Mouse (Mus musculus) adrenal gland, adult (tissue): ENCODE data around the gene Rasa4.
"Not testable (repeated sequence)": the region's sequence is repeated elsewhere in the genome, so short reads cannot be mapped to it uniquely, and the experiment has no call there.

Experiments used
- DNase-seq, 2 experiments: peaks; one replicate each; pipeline ENCODE4 v3.0.0; 2022 to 2023; ENCODE audit warnings: low spot score in 1 of 2; ENCODE audit not compliant: inconsistent age in 2 of 2

Gene Rasa4

GRCm38 (mm10) chr5:136083669-136084107 lies at the start of gene Rasa4:
Gene Rasa4 (plus strand): TSS chr5:136083916.
- peak; percentile 95 to 97 for DNase-seq

- no peak for DNase-seq
Measured at GRCm38 (mm10) chr5:136034868-136035267, 48.8 kb upstream of the Rasa4 start.

- no peak for DNase-seq
Measured at GRCm38 (mm10) chr5:136035285-136035684, 48.4 kb upstream of the Rasa4 start.

- DNase-seq: no peak
Measured at GRCm38 (mm10) chr5:136036667-136037066, 47.0 kb upstream of the Rasa4 start.

GRCm38 (mm10) chr5:136038258-136039214 lies 45.2 kb upstream of the Rasa4 start, which contains the start of gene Upk3b:
Gene Upk3b (plus strand): TSS chr5:136038496.
- DNase-seq: no peak

- DNase-seq: no peak
Measured at GRCm38 (mm10) chr5:136040210-136040609, 43.5 kb upstream of the Rasa4 start.

- DNase-seq: no peak
Measured at GRCm38 (mm10) chr5:136041260-136041659, 42.5 kb upstream of the Rasa4 start.

- no peak for DNase-seq
Measured at GRCm38 (mm10) chr5:136041666-136042065, 42.0 kb upstream of the Rasa4 start.

- DNase-seq: peak; percentile 21 to 60
Measured at GRCm38 (mm10) chr5:136044865-136045264, 38.9 kb upstream of the Rasa4 start.

GRCm38 (mm10) chr5:136045408-136045807 lies 38.3 kb upstream of the Rasa4 start:
- peak; percentile 20 to 55 for DNase-seq

GRCm38 (mm10) chr5:136045987-136046386 lies 37.7 kb upstream of the Rasa4 start:
- DNase-seq: peak; percentile 79 to 94

GRCm38 (mm10) chr5:136048541-136048940 lies 35.2 kb upstream of the Rasa4 start:
- DNase-seq: not testable (repeated sequence)

GRCm38 (mm10) chr5:136049926-136050325 lies 33.8 kb upstream of the Rasa4 start:
- peak; percentile 25 to 61 for DNase-seq

GRCm38 (mm10) chr5:136051231-136052085 lies 32.3 kb upstream of the Rasa4 start:
- DNase-seq: peak; percentile 89 to 93

- peak in 1 of 2 experiments; percentile 49 for DNase-seq
Measured at GRCm38 (mm10) chr5:136052861-136053655, 30.7 kb upstream of the Rasa4 start.

GRCm38 (mm10) chr5:136054301-136055077 lies 29.2 kb upstream of the Rasa4 start, which contains the start of gene Upk3bl:
Gene Upk3bl (plus strand): TSS chr5:136054492.
- DNase-seq: no peak

- DNase-seq: no peak
Measured at GRCm38 (mm10) chr5:136056062-136056461, 27.7 kb upstream of the Rasa4 start.

GRCm38 (mm10) chr5:136057085-136057484 lies 26.6 kb upstream of the Rasa4 start:
- DNase-seq: no peak

- peak; percentile 82 to 93 for DNase-seq
Measured at GRCm38 (mm10) chr5:136061567-136061966, 22.1 kb upstream of the Rasa4 start.

- DNase-seq: no peak
Measured at GRCm38 (mm10) chr5:136063920-136064319, 19.8 kb upstream of the Rasa4 start.
